Comparison of ENCODE assay signal across 11 mouse cellular contexts in genomic region chr2:154855383-154855782, GRCm38 (mm10). TPM values are rescaled to one million over a fixed set of nuclear protein-coding genes. Genes with fewer than 3 reads are reported as not detected.
DNase-seq lines count a peak whose midpoint lies in the region; ATAC-seq lines count a peak whose summit lies in the region.
"Had no signal": no experiment of that assay in that cellular context is flagged by ENCODE, and none has a peak within 500 bp of the region (broad histone marks: within the 10 kb centered on the region; RNA-seq: fewer than 3 reads in every experiment).

No protein-coding gene starts in this region.

- WGBS in midbrain, embryonic 11.5 days: 94% methylated on average over 1 of the region's 1 CpGs
- 90% methylated on average over 1 of the region's 1 CpGs for WGBS in midbrain, embryonic 10.5 days
- WGBS in hindbrain, embryonic 16.5 days: 86% methylated on average over 1 of the region's 1 CpGs

- H3K4me1 ChIP-seq in midbrain, embryonic 11.5 days (ENCODE audit: control insufficient read depth, insufficient read depth, low read length): no peaks in the 10 kb centered on the region
- H3K4me1 ChIP-seq in midbrain, embryonic 10.5 days: no peaks in the 10 kb centered on the region
- no peaks in the 10 kb centered on the region for H3K4me1 ChIP-seq in hindbrain, embryonic 16.5 days (ENCODE audit: control insufficient read depth, insufficient read depth, low read depth, low read length)
- H3K4me1 ChIP-seq: embryonic facial prominence, embryonic 15.5 days; stomach, embryonic 15.5 days had no signal

- no peak for ATAC-seq in midbrain, embryonic 11.5 days (ENCODE audit: low FRiP score)
- ATAC-seq in activated CD4-positive, CD25-positive, alpha-beta regulatory T cell, adult 4 months: peak; percentile 40
- 0 out of 2 replicates have a peak, but pooled peaks have one; percentile 37 for ATAC-seq in hindbrain, embryonic 16.5 days
- ATAC-seq in erythroblast, adult 5-6 weeks (replicated peaks; ENCODE audit: low FRiP score, poor library complexity, severe bottlenecking): no peak

- no peaks in the 10 kb centered on the region for H3K9me3 ChIP-seq in midbrain, embryonic 11.5 days (ENCODE audit: control insufficient read depth, low read length)
- no peaks in the 10 kb centered on the region for H3K9me3 ChIP-seq in midbrain, embryonic 10.5 days (replicated peaks)
- H3K9me3 ChIP-seq in hindbrain, embryonic 16.5 days (ENCODE audit: control insufficient read depth, low read length): no peaks in the 10 kb centered on the region
- H3K9me3 ChIP-seq: embryonic facial prominence, embryonic 15.5 days; liver, embryonic 13.5 days; stomach, embryonic 15.5 days had no signal

- DNase-seq in midbrain, embryonic 11.5 days (ENCODE audit: low spot score, missing footprints): peak; percentile 92
- no peak for DNase-seq in midbrain, embryonic 10.5 days (ENCODE audit: low spot score)
- DNase-seq in cerebellum, postnatal 10 days: peak; percentile 83 to 84
- DNase-seq in left cerebral cortex, postnatal 25 days (ENCODE audit: low spot score in 2 of 2): peak; percentile 61 to 73
- DNase-seq in right cerebral cortex, postnatal 4 days: peak; percentile 64
- DNase-seq: liver, embryonic 13.5 days had no signal

- H3K4me2 ChIP-seq in midbrain, embryonic 11.5 days: no peak overlapping the region
- no peak overlapping the region for H3K4me2 ChIP-seq in hindbrain, embryonic 16.5 days (ENCODE audit: low read length)
- H3K4me2 ChIP-seq: embryonic facial prominence, embryonic 15.5 days; liver, embryonic 13.5 days; stomach, embryonic 15.5 days had no signal

- no peak overlapping the region for H3K4me3 ChIP-seq in midbrain, embryonic 11.5 days (ENCODE audit: low read depth, low read length)
- no peak overlapping the region for H3K4me3 ChIP-seq in midbrain, embryonic 10.5 days
- H3K4me3 ChIP-seq in hindbrain, embryonic 16.5 days (ENCODE audit: low read length): no peak overlapping the region
- H3K4me3 ChIP-seq: embryonic facial prominence, embryonic 15.5 days; liver, embryonic 13.5 days; stomach, embryonic 15.5 days had no signal

- H3K9ac ChIP-seq in midbrain, embryonic 11.5 days (ENCODE audit: low read length): no peak overlapping the region
- H3K9ac ChIP-seq in hindbrain, embryonic 16.5 days (ENCODE audit: low read depth, low read length): no peak overlapping the region
- H3K9ac ChIP-seq: embryonic facial prominence, embryonic 15.5 days; liver, embryonic 13.5 days; stomach, embryonic 15.5 days had no signal

- intact Hi-C loops in left cerebral cortex, postnatal 25 days (cut with DNase I): loop anchor here (1.0 to 2.0 kb wide), 2 partner anchors 143 to 153 kb away; no protein-coding TSS in a partner anchor

- no peak overlapping the region for H3K27ac ChIP-seq in midbrain, embryonic 11.5 days (ENCODE audit: low read depth, low read length)
- no peak overlapping the region for H3K27ac ChIP-seq in midbrain, embryonic 10.5 days (replicated peaks)
- H3K27ac ChIP-seq in hindbrain, embryonic 16.5 days (ENCODE audit: low read depth, low read length): no peak overlapping the region
- H3K27ac ChIP-seq: embryonic facial prominence, embryonic 15.5 days; liver, embryonic 13.5 days; stomach, embryonic 15.5 days had no signal

- H3K27me3 ChIP-seq in midbrain, embryonic 11.5 days (ENCODE audit: control insufficient read depth, insufficient read depth, low read length): no peaks in the 10 kb centered on the region
- H3K27me3 ChIP-seq in midbrain, embryonic 10.5 days (ENCODE audit: low read depth, poor library complexity, severe bottlenecking): no peaks in the 10 kb centered on the region
- no peaks in the 10 kb centered on the region for H3K27me3 ChIP-seq in hindbrain, embryonic 16.5 days (replicated peaks; ENCODE audit: control insufficient read depth, insufficient read depth, low read length)
- H3K27me3 ChIP-seq: embryonic facial prominence, embryonic 15.5 days; liver, embryonic 13.5 days; stomach, embryonic 15.5 days had no signal

- H3K36me3 ChIP-seq in midbrain, embryonic 11.5 days (ENCODE audit: control insufficient read depth, insufficient read depth, low read length): peaks cover 4% of the 10 kb centered on the region; the same call in 1 of the 2 replicates
- peaks cover 46% of the 10 kb centered on the region for H3K36me3 ChIP-seq in midbrain, embryonic 10.5 days
- H3K36me3 ChIP-seq in hindbrain, embryonic 16.5 days (ENCODE audit: control insufficient read depth, insufficient read depth, low read length): 0 out of 2 replicates have a peak, but pooled peaks cover 2% of the 10 kb centered on the region

RNA-seq across cellular contexts. Expression of gene Eif2s2, which starts 37.4 kb away (rescaled TPM):
- polyA plus RNA-seq in midbrain, embryonic 11.5 days (2014; fragmentation: Nextera tagmentation; extraction: Ambion mirVana): 135 and 144 TPM in 2 replicates
- polyA plus RNA-seq in midbrain, embryonic 10.5 days (2016; fragmentation: Nextera tagmentation; extraction: Ambion mirVana): 108 and 119 TPM in 2 replicates
- polyA plus RNA-seq in activated CD4-positive, CD25-positive, alpha-beta regulatory T cell, adult 4 months (2017; shearing (Covaris generic)): 100 to 1,000 TPM in 1 of 2 experiments, 10 to 100 TPM in 1; 94.5 to 114 TPM
- 58.4 and 60.4 TPM in 2 replicates for polyA plus RNA-seq in hindbrain, embryonic 16.5 days (2015; fragmentation: Nextera tagmentation; extraction: Ambion mirVana)
- 10 to 100 TPM; 47.1 to 48.5 TPM for total RNA-seq in left cerebral cortex, postnatal 25 days (2021)
- total RNA-seq in erythroblast, adult 5-6 weeks (2015; ENCODE audit: low replicate concordance): 66.5 and 67.2 TPM in 2 replicates
- total RNA-seq in erythroblast, adult 5-6 weeks (2017; ENCODE audit: low replicate concordance): 76.7 and 82.2 TPM in 2 replicates

Comparison
In these comparisons a context has a peak if more than half of its experiments do, and no peak if none do; other contexts are left out.
1. ATAC-seq: peak in activated CD4-positive, CD25-positive, alpha-beta regulatory T cell, adult 4 months (single experiment) and hindbrain, embryonic 16.5 days (single experiment); none in midbrain, embryonic 11.5 days (single experiment) and erythroblast, adult 5-6 weeks (single experiment).